Mouse (Mus musculus) heart, adult 2 months (tissue): ENCODE data around the gene Col5a2. TPM values are rescaled to one million over a fixed set of nuclear protein-coding genes. Genes with fewer than 3 reads are reported as not detected.

Experiments
- DNase-seq, 2 experiments: peaks; one replicate each; pipeline ENCODE4 v3.0.0; 2021
- H3K27ac ChIP-seq: fragments of 200-600 bp; 2 replicates; pipeline ENCODE4 v1.8.1; 2022
- H3K27me3 ChIP-seq: fragments of 200-500 bp; 2 replicates; pipeline ENCODE4 v1.6.1; 2012; ENCODE audit warnings: mild to moderate bottlenecking, low read length, inconsistent platforms, mixed read lengths; ENCODE audit not compliant: control insufficient read depth, insufficient read depth
- H3K36me3 ChIP-seq: fragments of 200-500 bp; 2 replicates; pipeline ENCODE4 v1.6.1; 2012; ENCODE audit warnings: low read length, inconsistent platforms; ENCODE audit not compliant: control insufficient read depth, insufficient read depth
- H3K4me1 ChIP-seq: fragments of 200-500 bp; 2 replicates; pipeline ENCODE4 v1.6.1; 2011; ENCODE audit warnings: low read length; ENCODE audit not compliant: control insufficient read depth, insufficient read depth
- H3K4me3 ChIP-seq: fragments of 200-600 bp; 2 replicates; pipeline ENCODE4 v1.8.1; 2022
- H3K79me2 ChIP-seq: fragments of 200-500 bp; replicated peaks from 2 replicates; pipeline ENCODE4 v1.6.1; 2012; ENCODE audit warnings: mild to moderate bottlenecking, inconsistent platforms, low read length, moderate library complexity, mixed read lengths; ENCODE audit not compliant: control insufficient read depth, insufficient read depth
- H3K9ac ChIP-seq: fragments of 200-500 bp; 2 replicates; pipeline ENCODE4 v1.6.1; 2012; ENCODE audit warnings: low read depth, mild to moderate bottlenecking, control low read depth, inconsistent platforms, low read length, mixed read lengths
- CTCF ChIP-seq: fragments of 200-600 bp; IDR thresholded peaks from 2 replicates; pipeline ENCODE4 v1.8.1; 2022; ENCODE audit warnings: antibody characterized with exemption, mild to moderate bottlenecking, moderate library complexity
- EP300 ChIP-seq: fragments of 200-500 bp; IDR thresholded peaks from 2 replicates; pipeline ENCODE4 v1.6.1; 2011; ENCODE audit warnings: low read depth, low read length, control low read depth; ENCODE audit not compliant: insufficient read depth
- POLR2A ChIP-seq: fragments of 200-500 bp; IDR thresholded peaks from 2 replicates; pipeline ENCODE4 v1.6.1; 2011; ENCODE audit warnings: mild to moderate bottlenecking, low read depth, low read length, control low read depth; ENCODE audit not compliant: insufficient read depth
- WGBS: fragments of 180-500 bp; shearing (Covaris S2); methylation state at CpG from one replicate; pipeline ENCODE4 v1.1.7; 2018; 5-methylcytosine and 5-hydroxymethylcytosine counted together
- intact Hi-C: fragments of 180-260 bp; cut with DNase I; formaldehyde crosslinking; loops from one replicate; pipeline ENCODE4 v1.15.1; 2025
- polyA plus RNA-seq: library from polyadenylated mRNA; depleted of rRNA; stranded (reverse); fragments of >200 nt; gene quantifications from 2 replicates; pipeline ENCODE4 v1.2.3, GENCODE M21; 2012
- total RNA-seq, 2 experiments: library from RNA; stranded (reverse); gene quantifications; 2 replicates each; pipeline ENCODE4 v1.2.3; 2021

Col5a2 gene
- total and polyA plus RNA-seq, 3 experiments: 8.0 to 15.8 (median 10.9) TPM

- Histone ChIP-seq H3K36me3 (no peaks in the 10 kb centered on the region), H3K4me3 (no peak overlapping the region), H3K79me2 (no peaks in the 10 kb centered on the region), H3K27ac (no peak overlapping the region), H3K9ac (no peak overlapping the region), H3K4me1 (no peaks in the 10 kb centered on the region), H3K27me3 (no peaks in the 10 kb centered on the region)
- 90% methylated on average over 3 of the region's 3 CpGs for WGBS
- intact Hi-C loops: no loop called here
- TF ChIP-seq EP300 (no peak), POLR2A (no peak), CTCF (no peak)
- no peak for DNase-seq
Observed at GRCm38 (mm10) chr1:45523601-45524000, 20.5 kb upstream of the Col5a2 start.

GRCm38 (mm10) chr1:45521486-45521885 lies 18.4 kb upstream of the Col5a2 start:
- TF ChIP-seq EP300: no peak
- Histone ChIP-seq H3K79me2 (no peaks in the 10 kb centered on the region), H3K4me3 (no peak overlapping the region), H3K27me3 (no peaks in the 10 kb centered on the region), H3K4me1 (no peaks in the 10 kb centered on the region), H3K27ac (no peak overlapping the region), H3K36me3 (no peaks in the 10 kb centered on the region), H3K9ac (no peak overlapping the region)
- no peak for DNase-seq
- 72% methylated on average over 2 of the region's 2 CpGs for WGBS
- intact Hi-C loops: no loop called here

- DNase-seq: peak; percentile 32 to 38
Observed at GRCm38 (mm10) chr1:45502241-45502741, 791 bp downstream of the Col5a2 start.

GRCm38 (mm10) chr1:45501437-45501836 lies 1.6 kb downstream of the Col5a2 start:
- DNase-seq: no peak
- intact Hi-C loops: no loop called here
- Histone ChIP-seq H3K9ac (peak overlapping the region; percentile 45; the same call in 1 of the 2 replicates), H3K27ac (peak overlapping the region; percentile 79), H3K27me3 (no peaks in the 10 kb centered on the region), H3K36me3 (no peaks in the 10 kb centered on the region), H3K4me1 (peaks cover 2% of the 10 kb centered on the region; the same call in 1 of the 2 replicates), H3K4me3 (peak overlapping the region; percentile 56), H3K79me2 (no peaks in the 10 kb centered on the region)
- TF ChIP-seq EP300 (no peak), CTCF (peak; percentile 62), POLR2A (no peak)
- WGBS: 34% methylated on average over 6 of the region's 6 CpGs

More at GRCm38 (mm10) chr1:45502241-45502741, 791 bp downstream of the Col5a2 start:
- Histone ChIP-seq H3K4me3 (peak overlapping the region; percentile 56), H3K27ac (peak overlapping the region; percentile 79), H3K9ac (peak overlapping the region; percentile 73; the same call in 1 of the 2 replicates), H3K4me1 (peaks cover 2% of the 10 kb centered on the region; the same call in 1 of the 2 replicates), H3K79me2 (no peaks in the 10 kb centered on the region), H3K36me3 (no peaks in the 10 kb centered on the region), H3K27me3 (no peaks in the 10 kb centered on the region)
- intact Hi-C loops: loop anchor here (2.0 kb wide), 1 partner anchor 125 kb away; no protein-coding TSS in a partner anchor
- 0 out of 2 replicates have a peak, but pooled peaks have one; percentile 25 for TF ChIP-seq POLR2A
- no peak for TF ChIP-seq EP300
- WGBS: 3% methylated on average over 11 of the region's 11 CpGs

- Histone ChIP-seq H3K27me3 (no peaks in the 10 kb centered on the region), H3K4me1 (peaks cover 2% of the 10 kb centered on the region), H3K4me3 (no peak overlapping the region; the same call in 1 of the 2 replicates), H3K27ac (no peak overlapping the region), H3K36me3 (no peaks in the 10 kb centered on the region), H3K79me2 (no peaks in the 10 kb centered on the region), H3K9ac (no peak overlapping the region)
- intact Hi-C loops: no loop called here
- 68% methylated on average over 6 of the region's 6 CpGs for WGBS
- no peak for DNase-seq
- TF ChIP-seq CTCF (no peak), EP300 (no peak), POLR2A (no peak)
Observed at GRCm38 (mm10) chr1:45500456-45500855, 2.6 kb downstream of the Col5a2 start.

GRCm38 (mm10) chr1:45495025-45495424 lies 8.1 kb downstream of the Col5a2 start:
- no peaks in the 10 kb centered on the region; the same call in 1 of the 2 replicates for H3K4me1 ChIP-seq
- no peaks in the 10 kb centered on the region for H3K36me3 ChIP-seq
- no peak for DNase-seq
- TF ChIP-seq POLR2A (no peak), CTCF (no peak)
- no peak overlapping the region for H3K9ac ChIP-seq
- no peak overlapping the region for H3K27ac ChIP-seq
- no peak overlapping the region for H3K4me3 ChIP-seq
- WGBS: 66% methylated on average over 2 of the region's 2 CpGs
- no peaks in the 10 kb centered on the region for H3K27me3 ChIP-seq
- no peaks in the 10 kb centered on the region for H3K79me2 ChIP-seq
- intact Hi-C loops: no loop called here
